24 mouse cellular contexts compared by ENCODE assay signal in genomic region chr19:42061443-42061842, GRCm38 (mm10). TPM values are rescaled to one million over a fixed set of nuclear protein-coding genes. Genes with fewer than 3 reads are reported as not detected.
DNase-seq lines count a peak whose midpoint lies in the region; ATAC-seq lines count a peak whose summit lies in the region.
"Had no signal": no experiment of that assay in that cellular context is flagged by ENCODE, and none has a peak within 500 bp of the region (broad histone marks: within the 10 kb centered on the region; RNA-seq: fewer than 3 reads in every experiment).

No protein-coding gene starts in this region.

- no peak for ATAC-seq in kidney, embryonic 14.5 days (ENCODE audit: low FRiP score, low TSS enrichment)
- no peak for ATAC-seq in midbrain, embryonic 15.5 days (replicated peaks)
- ATAC-seq: hindbrain, embryonic 16.5 days; Patski had no signal

- no peaks in the 10 kb centered on the region for H3K4me1 ChIP-seq in kidney, embryonic 14.5 days (ENCODE audit: control insufficient read depth, insufficient read depth, low read length)
- H3K4me1 ChIP-seq in midbrain, embryonic 15.5 days, result no peaks in the 10 kb centered on the region
- H3K4me1 ChIP-seq: forebrain, embryonic 12.5 days; limb, embryonic 12.5 days; midbrain, embryonic 12.5 days had no signal

- H3K36me3 ChIP-seq in kidney, embryonic 14.5 days (ENCODE audit: control insufficient read depth, insufficient read depth, low read length), result no peaks in the 10 kb centered on the region
- H3K36me3 ChIP-seq in midbrain, embryonic 15.5 days (replicated peaks), result no peaks in the 10 kb centered on the region
- H3K36me3 ChIP-seq: forebrain, embryonic 12.5 days; limb, embryonic 12.5 days; midbrain, embryonic 12.5 days had no signal

- H3K9me3 ChIP-seq in kidney, embryonic 14.5 days (ENCODE audit: control insufficient read depth, low read length), result no peaks in the 10 kb centered on the region
- H3K9me3 ChIP-seq in midbrain, embryonic 15.5 days, result no peaks in the 10 kb centered on the region
- H3K9me3 ChIP-seq: forebrain, embryonic 12.5 days; limb, embryonic 12.5 days; midbrain, embryonic 12.5 days had no signal

- peak; percentile 49 for DNase-seq in kidney, adult 18-20 months
- peak; percentile 63 to 79 for DNase-seq in kidney, adult 8-10 months
- peak; percentile 66 for DNase-seq in kidney, postnatal 14 days
- DNase-seq in yolk sac, embryonic 10.5 days (ENCODE audit: low spot score), result peak; percentile 80
- DNase-seq in heart, postnatal 36 days, result no peak
- DNase-seq: adrenal gland, postnatal 36 days; cerebellum, adult 9-11 months; lung, embryonic 14.5 days; thymus, adult 2 months had no signal

- H3K9ac ChIP-seq in kidney, embryonic 14.5 days (ENCODE audit: low read depth, low read length), result no peak overlapping the region
- H3K9ac ChIP-seq in midbrain, embryonic 15.5 days, result no peak overlapping the region
- H3K9ac ChIP-seq: forebrain, embryonic 12.5 days; limb, embryonic 12.5 days; lung, embryonic 14.5 days; midbrain, embryonic 12.5 days had no signal

- no peaks in the 10 kb centered on the region for H3K27me3 ChIP-seq in kidney, embryonic 14.5 days (ENCODE audit: control insufficient read depth, insufficient read depth, low read length)
- no peaks in the 10 kb centered on the region for H3K27me3 ChIP-seq in midbrain, embryonic 15.5 days (replicated peaks)
- H3K27me3 ChIP-seq: forebrain, embryonic 12.5 days; limb, embryonic 12.5 days; midbrain, embryonic 12.5 days; Patski had no signal

- intact Hi-C loops in heart, postnatal 36 days (cut with DNase I), result no loop called here

- H3K27ac ChIP-seq in kidney, embryonic 14.5 days (ENCODE audit: low read depth, low read length), result no peak overlapping the region
- no peak overlapping the region for H3K27ac ChIP-seq in midbrain, embryonic 15.5 days
- H3K27ac ChIP-seq: forebrain, embryonic 12.5 days; limb, embryonic 12.5 days; midbrain, embryonic 12.5 days had no signal

- WGBS in kidney, embryonic 14.5 days, result 88% methylated on average over 7 of the region's 7 CpGs
- 90% methylated on average over 7 of the region's 7 CpGs for WGBS in midbrain, embryonic 15.5 days

- no peak overlapping the region for H3K4me3 ChIP-seq in kidney, embryonic 14.5 days (ENCODE audit: low read length)
- H3K4me3 ChIP-seq in midbrain, embryonic 15.5 days, result no peak overlapping the region
- H3K4me3 ChIP-seq: forebrain, embryonic 12.5 days; limb, embryonic 12.5 days; midbrain, embryonic 12.5 days had no signal

- H3K4me2 ChIP-seq in kidney, embryonic 14.5 days (replicated peaks; ENCODE audit: low read depth, low read length), result no peak overlapping the region
- H3K4me2 ChIP-seq in midbrain, embryonic 15.5 days, result no peak overlapping the region
- H3K4me2 ChIP-seq: forebrain, embryonic 12.5 days; limb, embryonic 12.5 days; lung, embryonic 14.5 days; midbrain, embryonic 12.5 days had no signal

RNA-seq across cellular contexts. Expression of gene 4933411K16Rik, which starts 9.4 kb away (rescaled TPM):
- 0.33 and 0.61 TPM in 2 replicates for polyA plus RNA-seq in kidney, embryonic 14.5 days (2014; fragmentation: Nextera tagmentation; extraction: Ambion mirVana)
- not detected in 2 replicates for polyA plus RNA-seq in midbrain, embryonic 15.5 days (2015; fragmentation: Nextera tagmentation; extraction: Ambion mirVana)
- not detected for total RNA-seq in heart, postnatal 36 days (2021)
- total RNA-seq: hematopoietic stem cell, adult 5-6 weeks; megakaryocyte, adult 5-6 weeks; neutrophil, adult 5-6 weeks had no signal
- polyA plus RNA-seq: embryonic facial prominence, embryonic 11.5 days; heart, embryonic 16.5 days; hindbrain, embryonic 16.5 days; limb, embryonic 12.5 days; lung, embryonic 14.5 days; midbrain, embryonic 12.5 days; small intestine, adult 2 months; stomach, embryonic 16.5 days had no signal

RNA-seq across cellular contexts. Expression of gene Hoga1, which starts 16.0 kb away (rescaled TPM):
- polyA plus RNA-seq in kidney, embryonic 14.5 days (2014; fragmentation: Nextera tagmentation; extraction: Ambion mirVana), result 7.2 and 9.8 TPM in 2 replicates
- 1.1 and 1.3 TPM in 2 replicates for polyA plus RNA-seq in midbrain, embryonic 15.5 days (2015; fragmentation: Nextera tagmentation; extraction: Ambion mirVana)
- 1 to 10 TPM; 1.4 to 1.7 TPM for total RNA-seq in heart, postnatal 36 days (2021)
- total RNA-seq: monocyte, adult 5-6 weeks; neutrophil, adult 5-6 weeks had no signal

RNA-seq across cellular contexts. Expression of gene Morn4, which starts 24.7 kb away (rescaled TPM):
- 27.8 and 33.6 TPM in 2 replicates for polyA plus RNA-seq in kidney, embryonic 14.5 days (2014; fragmentation: Nextera tagmentation; extraction: Ambion mirVana)
- polyA plus RNA-seq in midbrain, embryonic 15.5 days (2015; fragmentation: Nextera tagmentation; extraction: Ambion mirVana), result 154 and 162 TPM in 2 replicates
- 1 to 10 TPM; 2.5 to 2.9 TPM for total RNA-seq in heart, postnatal 36 days (2021)
- total RNA-seq: monocyte, adult 5-6 weeks; neutrophil, adult 5-6 weeks had no signal

RNA-seq across cellular contexts. Expression of gene Ankrd2, which starts 25.6 kb away (rescaled TPM):
- polyA plus RNA-seq in kidney, embryonic 14.5 days (2014; fragmentation: Nextera tagmentation; extraction: Ambion mirVana), result not detected in 2 replicates
- polyA plus RNA-seq in midbrain, embryonic 15.5 days (2015; fragmentation: Nextera tagmentation; extraction: Ambion mirVana), result 0.56 and 0.83 TPM in 2 replicates
- total RNA-seq in heart, postnatal 36 days (2021), result under 1 TPM; 0.24 to 0.36 TPM
- total RNA-seq: hematopoietic stem cell, adult 5-6 weeks; megakaryocyte, adult 5-6 weeks; monocyte, adult 5-6 weeks; neutrophil, adult 5-6 weeks had no signal
- polyA plus RNA-seq: embryonic facial prominence, embryonic 11.5 days; heart, embryonic 16.5 days; midbrain, embryonic 12.5 days; small intestine, adult 2 months had no signal

RNA-seq across cellular contexts. Expression of gene Pi4k2a, which starts 28.8 kb away (rescaled TPM):
- 26.0 and 37.8 TPM in 2 replicates for polyA plus RNA-seq in kidney, embryonic 14.5 days (2014; fragmentation: Nextera tagmentation; extraction: Ambion mirVana)
- 30.1 and 30.6 TPM in 2 replicates for polyA plus RNA-seq in midbrain, embryonic 15.5 days (2015; fragmentation: Nextera tagmentation; extraction: Ambion mirVana)
- total RNA-seq in heart, postnatal 36 days (2021), result 10 to 100 TPM; 19.6 to 25.4 TPM

Comparison
In these comparisons a context has a peak if more than half of its experiments do, and no peak if none do; other contexts are left out.
1. DNase-seq: peak in kidney, adult 18-20 months (single experiment), kidney, adult 8-10 months (2 of 2), kidney, postnatal 14 days (single experiment) and yolk sac, embryonic 10.5 days (single experiment); none in heart, postnatal 36 days (0 of 2).